Mouse (Mus musculus) forebrain, embryonic 16.5 days (tissue): Measurements from ENCODE around the gene C1qtnf4. TPM values are rescaled to one million over a fixed set of nuclear protein-coding genes. Genes with fewer than 3 reads are reported as not detected.

Experiments
- ATAC-seq: fragments of 200-750 bp; cut with Nextera tagmentation; 2 replicates; pipeline ENCODE4 v1.8.0; 2017; ENCODE audit warnings: mild to moderate bottlenecking, moderate library complexity
- H3K27ac ChIP-seq: fragments of 300-500 bp; sonication (generic); 2 replicates; pipeline ENCODE4 v1.5.1; 2014; ENCODE audit warnings: low read length, control low read depth
- H3K27me3 ChIP-seq: fragments of 300-500 bp; sonication (generic); replicated peaks from 2 replicates; pipeline ENCODE4 v1.6.1; 2014; ENCODE audit warnings: low read length; ENCODE audit not compliant: control insufficient read depth, insufficient read depth
- H3K36me3 ChIP-seq: fragments of 300-500 bp; sonication (generic); 2 replicates; pipeline ENCODE4 v1.6.1; 2014; ENCODE audit not compliant: control insufficient read depth, insufficient read depth
- H3K4me1 ChIP-seq: fragments of 300-500 bp; sonication (generic); replicated peaks from 2 replicates; pipeline ENCODE4 v1.6.1; 2014; ENCODE audit warnings: low read length; ENCODE audit not compliant: control insufficient read depth, insufficient read depth
- H3K4me2 ChIP-seq: fragments of 300-500 bp; sonication (generic); 2 replicates; pipeline ENCODE4 v1.6.1; 2014; ENCODE audit warnings: mild to moderate bottlenecking, low read length, control low read depth
- H3K4me3 ChIP-seq: fragments of 300-500 bp; sonication (generic); replicated peaks from 2 replicates; pipeline ENCODE4 v1.5.1; 2014; ENCODE audit warnings: mild to moderate bottlenecking, low read length, control low read depth
- H3K9ac ChIP-seq: fragments of 300-500 bp; sonication (generic); replicated peaks from 2 replicates; pipeline ENCODE4 v1.6.1; 2014; ENCODE audit warnings: low read depth, low read length, control low read depth
- H3K9me3 ChIP-seq: fragments of 300-500 bp; sonication (generic); 2 replicates; pipeline ENCODE4 v1.6.1; 2016; ENCODE audit warnings: low read length; ENCODE audit not compliant: control insufficient read depth
- WGBS: fragments of 180-500 bp; shearing (Covaris S2); extraction: QIAGEN DNeasy Blood & Tissue Kit; methylation state at CpG from one replicate; pipeline ENCODE4 v1.1.7; 2014; 5-methylcytosine and 5-hydroxymethylcytosine counted together
- polyA plus RNA-seq: library from polyadenylated mRNA; unstranded; fragments of >200 nt; fragmentation: Nextera tagmentation; extraction: Ambion mirVana; gene quantifications from 2 replicates; pipeline ENCODE4 v1.2.1, GENCODE M21; 2015

Gene C1qtnf4
- polyA plus RNA-seq, 1 experiment from 2014 or later: 28.6 TPM

- H3K27me3 ChIP-seq: no peaks in the 10 kb centered on the region
- peak overlapping the region; percentile 77 for H3K4me3 ChIP-seq
- no peaks in the 10 kb centered on the region for H3K9me3 ChIP-seq
- H3K36me3 ChIP-seq: peaks cover 17% of the 10 kb centered on the region
- peaks cover 17% of the 10 kb centered on the region for H3K4me1 ChIP-seq
- no peak overlapping the region for H3K27ac ChIP-seq
- no peak for ATAC-seq
- H3K4me2 ChIP-seq: peak overlapping the region; percentile 59
- no peak overlapping the region; the same call in 1 of the 2 replicates for H3K9ac ChIP-seq
- WGBS: 85% methylated on average over 5 of the region's 5 CpGs
These were observed 37.3 kb upstream of the C1qtnf4 start for GRCm38 (mm10) chr2:90848331-90848730.

- 94% methylated on average over 1 of the region's 1 CpGs for WGBS
- no peak overlapping the region for H3K4me2 ChIP-seq
- ATAC-seq: no peak
- no peaks in the 10 kb centered on the region for H3K9me3 ChIP-seq
- H3K27me3 ChIP-seq: no peaks in the 10 kb centered on the region
- no peak overlapping the region for H3K27ac ChIP-seq
- peaks cover 17% of the 10 kb centered on the region for H3K4me1 ChIP-seq
- H3K36me3 ChIP-seq: peaks cover 25% of the 10 kb centered on the region
- no peak overlapping the region for H3K4me3 ChIP-seq
- H3K9ac ChIP-seq: no peak overlapping the region
These were observed 35.3 kb upstream of the C1qtnf4 start for GRCm38 (mm10) chr2:90850401-90850800.

GRCm38 (mm10) chr2:90861486-90861885 lies 24.2 kb upstream of the C1qtnf4 start:
- 95% methylated on average over 2 of the region's 2 CpGs for WGBS
- peaks cover 49% of the 10 kb centered on the region for H3K36me3 ChIP-seq

GRCm38 (mm10) chr2:90864184-90864583 lies 21.5 kb upstream of the C1qtnf4 start:
- Histone ChIP-seq H3K27me3 (no peaks in the 10 kb centered on the region), H3K9ac (no peak overlapping the region), H3K9me3 (no peaks in the 10 kb centered on the region), H3K4me2 (no peak overlapping the region), H3K4me3 (no peak overlapping the region), H3K4me1 (no peaks in the 10 kb centered on the region), H3K36me3 (peaks cover 43% of the 10 kb centered on the region), H3K27ac (no peak overlapping the region)
- ATAC-seq: peak; percentile 41; the same call in 1 of the 2 replicates

More at GRCm38 (mm10) chr2:90861486-90861885, 24.2 kb upstream of the C1qtnf4 start:
- Histone ChIP-seq H3K4me2 (no peak overlapping the region), H3K4me3 (no peak overlapping the region), H3K9me3 (no peaks in the 10 kb centered on the region), H3K9ac (no peak overlapping the region), H3K27me3 (no peaks in the 10 kb centered on the region), H3K27ac (no peak overlapping the region), H3K4me1 (no peaks in the 10 kb centered on the region)
- ATAC-seq: no peak

- Histone ChIP-seq H3K4me1 (peaks cover 7% of the 10 kb centered on the region; the same call in 1 of the 2 replicates), H3K4me3 (no peak overlapping the region), H3K27ac (no peak overlapping the region), H3K36me3 (peaks cover 32% of the 10 kb centered on the region), H3K4me2 (no peak overlapping the region), H3K9me3 (no peaks in the 10 kb centered on the region), H3K27me3 (no peaks in the 10 kb centered on the region), H3K9ac (no peak overlapping the region)
- peak; percentile 88 for ATAC-seq
- WGBS: 14% methylated on average over 3 of the region's 3 CpGs
These were observed 19.1 kb upstream of the C1qtnf4 start for GRCm38 (mm10) chr2:90866524-90866923.

- Histone ChIP-seq H3K4me2 (no peak overlapping the region), H3K9me3 (no peaks in the 10 kb centered on the region), H3K4me3 (no peak overlapping the region), H3K36me3 (peaks cover 11% of the 10 kb centered on the region), H3K4me1 (peaks cover 10% of the 10 kb centered on the region; the same call in 1 of the 2 replicates), H3K9ac (no peak overlapping the region), H3K27me3 (no peaks in the 10 kb centered on the region), H3K27ac (no peak overlapping the region)
- 52% methylated on average over 4 of the region's 4 CpGs for WGBS
- ATAC-seq: no peak
These were observed 15.5 kb upstream of the C1qtnf4 start for GRCm38 (mm10) chr2:90870136-90870601.

GRCm38 (mm10) chr2:90871180-90871961 lies 14.3 kb upstream of the C1qtnf4 start:
- Histone ChIP-seq H3K27ac (no peak overlapping the region; the same call in 1 of the 2 replicates), H3K27me3 (no peaks in the 10 kb centered on the region), H3K4me3 (no peak overlapping the region), H3K4me1 (peaks cover 10% of the 10 kb centered on the region; the same call in 1 of the 2 replicates), H3K9me3 (no peaks in the 10 kb centered on the region), H3K9ac (no peak overlapping the region), H3K4me2 (no peak overlapping the region), H3K36me3 (peaks cover 5% of the 10 kb centered on the region)
- ATAC-seq: peak; percentile 43; the same call in 1 of the 2 replicates
- 68% methylated on average over 8 of the region's 8 CpGs for WGBS

- no peaks in the 10 kb centered on the region for H3K27me3 ChIP-seq
- ATAC-seq: no peak
- peaks cover 10% of the 10 kb centered on the region; the same call in 1 of the 2 replicates for H3K4me1 ChIP-seq
- no peak overlapping the region for H3K4me2 ChIP-seq
- H3K36me3 ChIP-seq: no peaks in the 10 kb centered on the region
- no peak overlapping the region for H3K4me3 ChIP-seq
- no peaks in the 10 kb centered on the region for H3K9me3 ChIP-seq
- no peak overlapping the region for H3K27ac ChIP-seq
- 72% methylated on average over 1 of the region's 1 CpGs for WGBS
- no peak overlapping the region for H3K9ac ChIP-seq
These were observed 11.6 kb upstream of the C1qtnf4 start for GRCm38 (mm10) chr2:90874025-90874424.

- H3K9ac ChIP-seq: no peak overlapping the region
- no peak overlapping the region for H3K4me3 ChIP-seq
- WGBS: 73% methylated on average over 2 of the region's 2 CpGs
- H3K4me1 ChIP-seq: peaks cover 10% of the 10 kb centered on the region
- no peak overlapping the region for H3K27ac ChIP-seq
- H3K4me2 ChIP-seq: no peak overlapping the region
- no peaks in the 10 kb centered on the region for H3K36me3 ChIP-seq
- H3K27me3 ChIP-seq: no peaks in the 10 kb centered on the region
- H3K9me3 ChIP-seq: no peaks in the 10 kb centered on the region
- ATAC-seq: no peak
These were observed 10.4 kb upstream of the C1qtnf4 start for GRCm38 (mm10) chr2:90875239-90875638.
